Mouse (Mus musculus) neural tube, embryonic 12.5 days (tissue): ENCODE data around the gene Snx18. TPM values are rescaled to one million over a fixed set of nuclear protein-coding genes. Genes with fewer than 3 reads are reported as not detected.

ENCODE experiments used
- ATAC-seq: fragments of 200-750 bp; cut with Nextera tagmentation; 2 replicates; pipeline ENCODE4 v1.8.0; 2017; ENCODE audit warnings: low read depth, mild to moderate bottlenecking, moderate TSS enrichment, moderate library complexity; ENCODE audit not compliant: low FRiP score
- H3K27ac ChIP-seq: fragments of 300-500 bp; sonication (generic); 2 replicates; pipeline ENCODE4 v1.5.1; 2016
- H3K27me3 ChIP-seq: fragments of 300-500 bp; sonication (generic); replicated peaks from 2 replicates; pipeline ENCODE4 v1.6.1; 2016; ENCODE audit warnings: mild to moderate bottlenecking
- H3K36me3 ChIP-seq: fragments of 300-500 bp; sonication (generic); 2 replicates; pipeline ENCODE4 v1.6.1; 2016; ENCODE audit warnings: mild to moderate bottlenecking
- H3K4me1 ChIP-seq: fragments of 300-500 bp; sonication (generic); 2 replicates; pipeline ENCODE4 v1.6.1; 2016
- H3K4me2 ChIP-seq: fragments of 300-500 bp; sonication (generic); replicated peaks from 2 replicates; pipeline ENCODE4 v1.6.1; 2016; ENCODE audit warnings: mild to moderate bottlenecking
- H3K4me3 ChIP-seq: fragments of 300-500 bp; sonication (generic); 2 replicates; pipeline ENCODE4 v1.5.1; 2016
- H3K9ac ChIP-seq: fragments of 300-500 bp; sonication (generic); 2 replicates; pipeline ENCODE4 v1.6.1; 2016; ENCODE audit warnings: mild to moderate bottlenecking
- H3K9me3 ChIP-seq: fragments of 300-500 bp; sonication (generic); 2 replicates; pipeline ENCODE4 v1.6.1; 2016; ENCODE audit warnings: mild to moderate bottlenecking
- WGBS: fragments of 180-500 bp; shearing (Covaris S2); methylation state at CpG from one replicate; pipeline ENCODE4 v1.1.7; 2016; 5-methylcytosine and 5-hydroxymethylcytosine counted together
- polyA plus RNA-seq: library from polyadenylated mRNA; unstranded; fragments of >200 nt; fragmentation: Nextera tagmentation; extraction: Ambion mirVana; gene quantifications from 2 replicates; pipeline ENCODE4 v1.2.1, GENCODE M21; 2016

The Snx18 gene
- polyA plus RNA-seq, 1 experiment from 2014 or later, result 36.2 TPM

DNA sequence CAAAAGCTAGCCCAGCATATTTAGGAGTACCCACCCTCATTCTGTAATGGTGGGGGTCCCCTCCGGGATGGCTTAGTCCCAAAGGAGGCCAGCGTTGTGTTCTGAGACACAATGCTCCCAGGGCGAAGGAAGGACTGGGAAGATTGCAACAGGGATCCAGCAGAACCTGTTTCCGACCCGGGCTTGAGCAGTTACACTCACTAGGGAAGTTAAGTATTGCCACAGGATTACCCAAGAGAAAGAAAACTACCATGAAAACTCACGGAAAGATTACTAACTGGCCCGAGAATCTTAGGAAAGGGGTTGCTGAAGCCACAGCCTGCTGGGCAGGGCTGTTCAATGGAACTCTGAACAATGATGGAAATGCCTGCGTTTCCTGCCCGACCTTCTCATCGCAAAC lies 4.5 kb downstream of the Snx18 start:
- no peak overlapping the region for H3K9ac ChIP-seq

DNA sequence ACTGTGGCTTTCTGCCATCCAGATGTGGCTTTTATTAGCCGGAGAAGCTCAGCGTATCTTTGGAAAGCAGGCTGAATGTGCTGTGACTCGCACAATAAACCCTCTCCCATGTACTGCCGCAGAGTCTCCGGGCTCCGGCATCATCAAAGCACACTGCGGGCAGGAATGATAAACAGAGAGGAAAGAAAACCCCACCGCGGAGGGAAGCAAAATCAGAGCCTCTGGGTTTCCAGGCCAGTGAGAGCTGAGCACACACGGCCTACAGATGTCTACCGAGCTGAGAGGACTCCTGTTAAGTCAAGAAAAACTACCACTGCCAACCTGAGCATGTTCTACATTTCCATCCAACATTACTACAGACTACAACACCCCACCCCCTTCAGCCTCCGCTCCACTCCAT lies 5.0 kb downstream of the Snx18 start:
- H3K4me3 ChIP-seq, result peak overlapping the region; percentile 21
- H3K36me3 ChIP-seq, result peaks cover 4% of the 10 kb centered on the region; the same call in 1 of the 2 replicates
- H3K9me3 ChIP-seq, result no peaks in the 10 kb centered on the region
- peaks cover 76% of the 10 kb centered on the region for H3K4me1 ChIP-seq
- no peaks in the 10 kb centered on the region for H3K27me3 ChIP-seq
- H3K9ac ChIP-seq, result 0 out of 2 replicates have a peak overlapping the region, but pooled peaks have one; percentile 13
- 0 out of 2 replicates have a peak overlapping the region, but pooled peaks have one; percentile 10 for H3K27ac ChIP-seq
- WGBS, result 14% methylated on average over 12 of the region's 12 CpGs
- peak overlapping the region; percentile 84 for H3K4me2 ChIP-seq
- ATAC-seq, result no peak

More for the DNA sequence above, 4.5 kb downstream of the Snx18 start:
- Histone ChIP-seq H3K27ac (no peak overlapping the region), H3K27me3 (no peaks in the 10 kb centered on the region), H3K4me2 (peak overlapping the region; percentile 84), H3K4me1 (peaks cover 73% of the 10 kb centered on the region), H3K4me3 (peak overlapping the region; percentile 21), H3K9me3 (no peaks in the 10 kb centered on the region), H3K36me3 (peaks cover 4% of the 10 kb centered on the region; the same call in 1 of the 2 replicates)
- ATAC-seq, result no peak
- 35% methylated on average over 10 of the region's 10 CpGs for WGBS

DNA sequence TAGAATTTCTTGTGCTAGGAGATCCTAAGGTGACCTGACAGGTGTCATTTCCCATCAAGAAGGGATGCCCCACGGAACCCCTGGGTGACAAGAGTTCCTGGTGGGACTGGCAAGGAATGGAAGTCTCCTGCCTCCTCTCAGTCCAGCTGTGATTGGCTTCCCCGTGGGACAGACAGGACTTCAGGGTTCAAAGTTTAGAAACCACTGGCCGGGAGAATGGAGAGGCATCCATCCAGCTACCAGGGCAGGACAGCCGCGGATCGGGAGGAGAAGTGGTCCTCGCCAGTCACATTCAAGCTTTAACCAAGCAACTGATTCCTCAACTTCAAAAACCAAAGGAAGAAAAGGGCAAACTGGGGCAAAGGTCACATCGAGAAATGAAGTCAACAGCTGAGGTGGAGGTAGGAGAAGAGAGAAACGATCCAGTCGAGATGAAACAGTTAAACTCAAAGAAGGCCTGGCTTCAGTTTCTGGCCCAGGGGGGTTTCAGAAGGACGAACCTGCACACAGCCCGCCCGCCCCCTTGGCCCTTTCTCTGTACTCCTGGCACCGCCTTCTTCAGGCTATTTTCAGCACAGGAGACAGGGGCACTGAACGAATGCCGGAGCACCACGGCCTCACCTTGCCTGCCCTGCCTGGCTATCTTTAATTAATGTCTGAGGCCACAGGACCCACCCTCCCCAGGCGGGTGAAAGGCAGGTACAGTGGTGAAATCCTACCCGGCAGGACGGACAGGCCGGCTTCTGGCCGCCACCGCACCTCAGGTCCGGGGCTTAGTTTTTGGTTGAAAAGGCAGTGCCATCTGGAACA lies 6.0 kb downstream of the Snx18 start:
- WGBS, result 71% methylated on average over 24 of the region's 24 CpGs
- H3K9ac ChIP-seq, result 0 out of 2 replicates have a peak overlapping the region, but pooled peaks have one; percentile 8

DNA sequence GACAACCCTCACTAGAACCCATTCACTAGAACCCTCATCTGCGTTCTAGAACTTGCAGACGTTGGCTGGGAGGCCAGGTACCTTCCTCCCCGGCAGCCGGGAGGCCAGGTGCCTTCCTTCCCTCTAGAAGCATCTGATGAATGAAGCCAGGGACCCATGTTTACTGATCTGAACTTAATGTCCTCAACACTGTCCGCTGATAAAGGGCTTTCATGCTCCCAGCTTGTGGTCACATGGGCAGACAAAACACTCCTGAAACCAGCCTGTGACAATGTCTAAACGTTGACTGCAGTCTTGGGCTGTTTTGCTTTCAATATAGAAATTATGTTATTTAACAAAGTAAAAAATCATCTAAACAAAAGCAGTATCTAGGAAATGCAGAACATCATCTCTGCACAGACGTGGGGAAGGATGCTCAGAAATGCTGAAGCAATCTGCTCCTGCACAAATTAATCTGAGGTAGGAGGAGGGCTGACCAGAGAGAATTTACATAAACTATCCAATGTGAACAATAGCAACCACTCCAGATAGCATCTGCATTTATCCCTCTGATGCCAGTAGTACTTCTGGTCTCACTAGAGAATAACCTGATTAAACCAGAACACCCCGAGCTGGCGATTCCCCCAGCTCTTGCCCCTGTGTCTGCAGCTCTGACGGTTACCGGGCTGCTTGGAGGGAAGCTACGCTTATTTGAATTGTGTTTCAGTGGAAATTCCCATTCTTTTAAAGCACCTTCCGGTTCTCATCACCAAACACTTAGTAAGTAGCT lies 7.4 kb downstream of the Snx18 start:
- Histone ChIP-seq H3K9me3 (no peaks in the 10 kb centered on the region), H3K4me1 (peaks cover 60% of the 10 kb centered on the region), H3K27me3 (no peaks in the 10 kb centered on the region), H3K4me3 (no peak overlapping the region), H3K9ac (no peak overlapping the region), H3K36me3 (no peaks in the 10 kb centered on the region; the same call in 1 of the 2 replicates), H3K27ac (no peak overlapping the region), H3K4me2 (0 out of 2 replicates have a peak overlapping the region, but pooled peaks have one; percentile 3)
- ATAC-seq, result no peak
- WGBS, result 72% methylated on average over 13 of the region's 13 CpGs

More for the DNA sequence above, 6.0 kb downstream of the Snx18 start:
- Histone ChIP-seq H3K36me3 (peaks cover 4% of the 10 kb centered on the region; the same call in 1 of the 2 replicates), H3K27me3 (no peaks in the 10 kb centered on the region), H3K4me3 (no peak overlapping the region), H3K4me1 (peaks cover 75% of the 10 kb centered on the region), H3K9me3 (no peaks in the 10 kb centered on the region), H3K4me2 (peak overlapping the region; percentile 84), H3K27ac (no peak overlapping the region)
- no peak for ATAC-seq

DNA sequence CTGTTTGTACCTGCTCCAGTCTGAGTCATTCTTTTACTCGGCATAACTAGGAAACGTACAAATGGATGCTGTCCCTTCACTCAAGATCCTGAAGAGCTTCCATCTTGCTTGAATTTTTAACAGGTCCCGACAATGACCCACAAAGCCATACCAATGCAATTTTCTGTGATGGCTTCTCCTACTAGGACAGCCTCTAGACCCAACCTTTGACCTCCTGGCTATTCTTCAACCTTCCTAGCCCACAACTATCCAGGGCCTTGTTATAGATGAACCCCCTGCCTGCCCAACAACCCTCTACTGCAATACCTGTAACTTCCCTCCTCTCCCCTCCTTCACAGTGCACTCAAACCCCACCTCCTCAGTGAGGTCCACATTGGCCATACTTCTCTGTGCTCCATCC lies 8.9 kb downstream of the Snx18 start:
- ATAC-seq, result no peak
- Histone ChIP-seq H3K9me3 (no peaks in the 10 kb centered on the region), H3K36me3 (no peaks in the 10 kb centered on the region; the same call in 1 of the 2 replicates), H3K27ac (no peak overlapping the region), H3K27me3 (no peaks in the 10 kb centered on the region), H3K9ac (no peak overlapping the region), H3K4me3 (no peak overlapping the region), H3K4me2 (no peak overlapping the region), H3K4me1 (peaks cover 53% of the 10 kb centered on the region)
- WGBS, result 89% methylated on average over 3 of the region's 3 CpGs

DNA sequence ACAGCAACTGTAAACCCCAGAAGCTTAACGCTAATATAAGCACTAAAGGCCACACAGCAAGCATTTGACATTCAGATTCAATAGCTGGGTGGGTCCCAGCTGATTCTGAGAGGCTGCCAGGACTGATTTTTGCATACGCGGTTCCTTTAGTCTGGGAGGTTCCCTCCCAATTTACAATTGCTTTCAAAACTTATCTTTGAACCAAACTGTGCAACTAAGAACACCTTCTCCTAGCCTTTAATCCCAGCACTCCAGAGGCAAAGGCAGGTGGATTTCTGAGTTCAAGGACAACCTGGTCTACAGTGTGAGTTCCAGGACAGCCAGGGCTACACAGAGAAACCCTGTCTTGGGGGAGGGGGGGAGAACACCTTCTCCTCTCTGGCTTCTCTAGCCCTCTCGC lies 10.5 kb downstream of the Snx18 start:
- no peaks in the 10 kb centered on the region; the same call in 1 of the 2 replicates for H3K36me3 ChIP-seq
- H3K27me3 ChIP-seq, result no peaks in the 10 kb centered on the region
- no peak overlapping the region for H3K4me2 ChIP-seq
- ATAC-seq, result no peak
- no peak overlapping the region for H3K9ac ChIP-seq
- 85% methylated on average over 4 of the region's 4 CpGs for WGBS
- peaks cover 41% of the 10 kb centered on the region for H3K4me1 ChIP-seq
- no peak overlapping the region for H3K27ac ChIP-seq
- H3K9me3 ChIP-seq, result no peaks in the 10 kb centered on the region
- no peak overlapping the region for H3K4me3 ChIP-seq

DNA sequence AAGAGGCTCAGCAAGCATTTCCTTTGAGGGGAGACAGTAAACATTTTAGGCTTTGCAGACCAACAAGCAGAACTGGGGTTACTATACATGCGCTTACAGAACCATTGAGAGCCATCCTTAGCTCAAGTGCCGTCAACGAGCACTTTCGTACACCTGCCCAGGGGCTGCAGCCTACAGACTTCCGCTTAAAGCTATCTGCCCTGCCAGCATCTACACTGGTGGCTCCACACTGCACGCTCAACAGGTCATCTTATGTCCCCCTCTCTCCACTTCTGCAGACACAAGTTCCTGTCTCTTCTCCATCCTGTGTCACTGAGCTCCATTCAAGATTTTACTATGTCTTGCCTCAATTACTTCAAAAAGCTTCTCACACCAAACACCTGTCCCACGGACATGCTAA lies 11.0 kb downstream of the Snx18 start:
- peaks cover 37% of the 10 kb centered on the region for H3K4me1 ChIP-seq
- H3K36me3 ChIP-seq, result no peaks in the 10 kb centered on the region; the same call in 1 of the 2 replicates
- ATAC-seq, result no peak
- no peaks in the 10 kb centered on the region for H3K9me3 ChIP-seq
- H3K27ac ChIP-seq, result no peak overlapping the region
- H3K27me3 ChIP-seq, result no peaks in the 10 kb centered on the region
- no peak overlapping the region for H3K4me3 ChIP-seq
- no peak overlapping the region for H3K9ac ChIP-seq
- H3K4me2 ChIP-seq, result no peak overlapping the region
- 93% methylated on average over 7 of the region's 7 CpGs for WGBS

DNA sequence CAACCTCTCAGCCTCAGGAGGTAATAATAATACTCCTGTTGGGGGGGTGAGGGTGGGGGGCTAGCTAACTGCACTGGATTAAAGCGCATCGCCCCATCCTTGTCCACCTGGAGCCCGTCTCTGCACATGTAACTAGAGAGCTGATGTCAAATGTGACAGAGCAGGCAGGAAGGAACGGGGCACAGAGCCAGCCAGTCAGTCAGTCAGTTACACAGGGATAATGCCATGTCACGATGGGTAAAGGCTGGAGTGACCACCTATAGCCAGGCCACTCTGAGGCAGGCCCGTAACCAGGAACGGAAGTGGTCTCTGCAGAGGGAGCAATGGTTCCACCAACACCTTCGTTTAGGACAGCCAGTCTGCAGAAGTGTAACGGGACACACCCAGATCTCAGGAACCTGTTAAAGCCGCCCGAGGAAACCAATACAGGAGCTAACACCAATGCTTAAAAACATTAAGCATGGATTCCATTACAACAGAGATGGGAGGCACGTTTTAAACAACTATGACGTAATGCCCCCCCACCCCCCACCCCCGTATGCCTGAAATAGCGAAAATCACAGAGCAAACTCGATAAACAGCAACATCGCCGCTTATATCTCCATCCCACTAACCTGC lies 11.5 kb downstream of the Snx18 start:
- Histone ChIP-seq H3K27ac (no peak overlapping the region), H3K4me3 (no peak overlapping the region), H3K9ac (no peak overlapping the region), H3K27me3 (no peaks in the 10 kb centered on the region), H3K4me2 (no peak overlapping the region), H3K9me3 (no peaks in the 10 kb centered on the region), H3K4me1 (peaks cover 31% of the 10 kb centered on the region), H3K36me3 (no peaks in the 10 kb centered on the region; the same call in 1 of the 2 replicates)
- 92% methylated on average over 18 of the region's 18 CpGs for WGBS
- ATAC-seq, result no peak

DNA sequence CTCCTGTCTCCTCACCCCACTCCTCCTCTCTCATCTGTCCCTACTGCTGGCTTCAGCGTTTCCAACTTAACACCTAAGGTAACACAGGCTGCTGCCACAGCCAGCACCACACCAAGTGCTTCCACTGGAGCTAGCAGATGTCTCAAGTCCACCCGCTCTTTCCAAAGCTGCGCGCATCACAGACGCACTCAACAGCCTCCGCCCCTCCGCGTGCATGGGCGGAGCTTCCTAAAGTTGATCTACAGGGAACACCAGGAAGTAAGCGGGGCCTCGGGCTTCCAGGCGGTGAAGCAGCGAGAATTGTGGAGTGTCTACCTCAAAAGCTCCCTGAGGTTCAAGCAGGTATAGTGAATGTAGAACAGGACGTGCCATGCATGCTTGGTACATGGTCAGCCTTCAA lies 12.2 kb downstream of the Snx18 start:
- Histone ChIP-seq H3K4me2 (no peak overlapping the region), H3K9me3 (no peaks in the 10 kb centered on the region), H3K27ac (no peak overlapping the region), H3K27me3 (no peaks in the 10 kb centered on the region), H3K36me3 (no peaks in the 10 kb centered on the region; the same call in 1 of the 2 replicates), H3K4me1 (peaks cover 24% of the 10 kb centered on the region; the same call in 1 of the 2 replicates), H3K9ac (no peak overlapping the region), H3K4me3 (no peak overlapping the region)
- WGBS, result 89% methylated on average over 14 of the region's 14 CpGs
- ATAC-seq, result no peak

DNA sequence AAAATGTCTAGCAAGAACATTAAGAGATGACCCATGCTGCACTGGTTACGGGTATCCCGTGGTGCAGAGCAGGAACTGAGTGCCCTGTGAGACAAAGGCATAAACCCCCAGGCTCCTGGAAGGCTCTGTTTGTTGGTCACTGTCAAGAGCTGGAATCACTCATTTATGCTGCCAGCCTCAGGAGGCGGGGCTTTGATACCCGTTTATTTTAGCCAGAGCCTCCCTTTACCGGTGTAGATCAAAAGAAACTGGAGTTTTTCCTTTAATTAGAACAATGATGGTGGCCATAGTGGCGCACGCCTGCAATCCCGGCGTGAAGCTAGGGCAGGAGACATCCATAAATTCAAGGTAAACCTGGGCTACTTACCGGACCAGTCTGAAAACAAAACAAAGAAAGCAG lies 12.7 kb downstream of the Snx18 start:
- Histone ChIP-seq H3K27me3 (no peaks in the 10 kb centered on the region), H3K27ac (no peak overlapping the region), H3K36me3 (no peaks in the 10 kb centered on the region; the same call in 1 of the 2 replicates), H3K9me3 (no peaks in the 10 kb centered on the region), H3K4me3 (no peak overlapping the region), H3K4me2 (no peak overlapping the region), H3K9ac (no peak overlapping the region), H3K4me1 (peaks cover 20% of the 10 kb centered on the region; the same call in 1 of the 2 replicates)
- ATAC-seq, result no peak
- 91% methylated on average over 10 of the region's 10 CpGs for WGBS

DNA sequence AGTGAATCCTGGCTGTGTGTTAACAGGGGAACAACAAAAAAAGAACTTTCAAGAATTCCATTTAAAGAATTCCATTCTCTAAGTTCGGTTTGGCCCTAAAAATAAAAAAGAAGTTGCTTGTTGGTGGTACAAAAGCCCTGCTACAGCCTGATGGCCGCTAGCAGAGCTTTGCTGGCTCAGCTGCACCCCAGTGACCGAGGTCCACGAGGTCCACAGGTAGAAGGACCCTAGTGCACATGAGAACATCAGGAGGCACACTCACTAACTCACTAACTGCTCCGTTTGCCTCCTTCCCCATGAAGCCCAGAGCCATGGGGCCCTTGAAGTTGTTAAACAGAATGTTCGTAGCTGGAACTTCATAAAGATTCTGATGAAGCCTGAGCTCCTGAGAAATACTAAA lies 14.0 kb downstream of the Snx18 start:
- Histone ChIP-seq H3K36me3 (no peaks in the 10 kb centered on the region; the same call in 1 of the 2 replicates), H3K9me3 (no peaks in the 10 kb centered on the region), H3K27me3 (no peaks in the 10 kb centered on the region), H3K27ac (no peak overlapping the region), H3K4me2 (no peak overlapping the region), H3K4me3 (no peak overlapping the region), H3K9ac (no peak overlapping the region), H3K4me1 (peaks cover 15% of the 10 kb centered on the region; the same call in 1 of the 2 replicates)
- no peak for ATAC-seq
- 73% methylated on average over 6 of the region's 6 CpGs for WGBS
